Mouse (Mus musculus): ENCODE results near the gene Mxra7. TPM values are rescaled to one million over a fixed set of nuclear protein-coding genes. Genes with fewer than 3 reads are reported as not detected.
"Not testable (repeated sequence)": the region's sequence is repeated elsewhere in the genome, so short reads cannot be mapped to it uniquely, and the experiment has no call there.

Gene Mxra7
- polyA plus RNA-seq, 1 experiment from 2014 or later, result 15.3 TPM

- no peaks in the 10 kb centered on the region for H3K27me3 ChIP-seq (ENCODE audit: control insufficient read depth, insufficient read depth, low read depth, low read length)
- peaks cover 56% of the 10 kb centered on the region for H3K36me3 ChIP-seq (ENCODE audit: control insufficient read depth, insufficient read depth, low read length)
- no peak overlapping the region for H3K9ac ChIP-seq (ENCODE audit: low read length)
- peaks cover 21% of the 10 kb centered on the region for H3K4me1 ChIP-seq (replicated peaks; ENCODE audit: control insufficient read depth, insufficient read depth, low read length)
- WGBS, result 90% methylated on average over 10 of the region's 10 CpGs
- H3K4me2 ChIP-seq (ENCODE audit: low read depth, low read length), result no peak overlapping the region
- H3K4me3 ChIP-seq (ENCODE audit: low read length), result no peak overlapping the region
- ATAC-seq (ENCODE audit: low read depth), result no peak
- no peak overlapping the region for H3K27ac ChIP-seq (ENCODE audit: low read length)
- no peaks in the 10 kb centered on the region for H3K9me3 ChIP-seq (ENCODE audit: control insufficient read depth, low read length)
These were observed 9.6 kb upstream of the Mxra7 start for GRCm38 (mm10) chr11:116837441-116837840.

- Histone ChIP-seq H3K36me3 (ENCODE audit: control insufficient read depth, insufficient read depth, low read length) (peaks cover 56% of the 10 kb centered on the region), H3K27ac (ENCODE audit: low read length) (no peak overlapping the region), H3K4me2 (ENCODE audit: low read depth, low read length) (no peak overlapping the region), H3K9me3 (ENCODE audit: control insufficient read depth, low read length) (no peaks in the 10 kb centered on the region), H3K4me1 (replicated peaks; ENCODE audit: control insufficient read depth, insufficient read depth, low read length) (peaks cover 13% of the 10 kb centered on the region), H3K9ac (ENCODE audit: low read length) (no peak overlapping the region), H3K27me3 (ENCODE audit: control insufficient read depth, insufficient read depth, low read depth, low read length) (no peaks in the 10 kb centered on the region), H3K4me3 (ENCODE audit: low read length) (no peak overlapping the region)
- no peak for ATAC-seq (ENCODE audit: low read depth)
- WGBS, result 95% methylated on average over 4 of the region's 4 CpGs
These were observed 8.4 kb upstream of the Mxra7 start for GRCm38 (mm10) chr11:116836283-116836682.

- no peak overlapping the region for H3K9ac ChIP-seq (ENCODE audit: low read length)
- no peaks in the 10 kb centered on the region for H3K27me3 ChIP-seq (ENCODE audit: control insufficient read depth, insufficient read depth, low read depth, low read length)
- no peak overlapping the region for H3K27ac ChIP-seq (ENCODE audit: low read length)
- peaks cover 3% of the 10 kb centered on the region; the same call in 1 of the 2 replicates for H3K4me1 ChIP-seq (replicated peaks; ENCODE audit: control insufficient read depth, insufficient read depth, low read length)
- 92% methylated on average over 1 of the region's 1 CpGs for WGBS
- no peak overlapping the region for H3K4me3 ChIP-seq (ENCODE audit: low read length)
- H3K36me3 ChIP-seq (ENCODE audit: control insufficient read depth, insufficient read depth, low read length), result peaks cover 45% of the 10 kb centered on the region
- H3K4me2 ChIP-seq (ENCODE audit: low read depth, low read length), result no peak overlapping the region
- H3K9me3 ChIP-seq (ENCODE audit: control insufficient read depth, low read length), result no peaks in the 10 kb centered on the region
- no peak for ATAC-seq (ENCODE audit: low read depth)
These were observed 7.1 kb upstream of the Mxra7 start for GRCm38 (mm10) chr11:116834954-116835353.

GRCm38 (mm10) chr11:116832172-116832685, 4.4 kb upstream of the Mxra7 start:
- Histone ChIP-seq H3K4me3 (ENCODE audit: low read length) (no peak overlapping the region), H3K9me3 (ENCODE audit: control insufficient read depth, low read length) (no peaks in the 10 kb centered on the region), H3K4me1 (replicated peaks; ENCODE audit: control insufficient read depth, insufficient read depth, low read length) (peaks cover 6% of the 10 kb centered on the region; the same call in 1 of the 2 replicates), H3K36me3 (ENCODE audit: control insufficient read depth, insufficient read depth, low read length) (peaks cover 23% of the 10 kb centered on the region), H3K9ac (ENCODE audit: low read length) (no peak overlapping the region), H3K4me2 (ENCODE audit: low read depth, low read length) (no peak overlapping the region), H3K27me3 (ENCODE audit: control insufficient read depth, insufficient read depth, low read depth, low read length) (no peaks in the 10 kb centered on the region), H3K27ac (ENCODE audit: low read length) (no peak overlapping the region)
- WGBS, result 32% methylated on average over 4 of the region's 4 CpGs
- no peak for ATAC-seq (ENCODE audit: low read depth)

GRCm38 (mm10) chr11:116826550-116827504, 1.0 kb downstream of the Mxra7 start:
- Histone ChIP-seq H3K4me3 (ENCODE audit: low read length) (peak overlapping the region; percentile 75), H3K4me2 (ENCODE audit: low read depth, low read length) (peak overlapping the region; percentile 91), H3K27ac (ENCODE audit: low read length) (peak overlapping the region; percentile 80), H3K4me1 (replicated peaks; ENCODE audit: control insufficient read depth, insufficient read depth, low read length) (peaks cover 26% of the 10 kb centered on the region), H3K9ac (ENCODE audit: low read length) (peak overlapping the region; percentile 87), H3K9me3 (ENCODE audit: control insufficient read depth, low read length) (no peaks in the 10 kb centered on the region), H3K36me3 (ENCODE audit: control insufficient read depth, insufficient read depth, low read length) (no peaks in the 10 kb centered on the region), H3K27me3 (ENCODE audit: control insufficient read depth, insufficient read depth, low read depth, low read length) (no peaks in the 10 kb centered on the region)
- WGBS, result 34% methylated on average over 17 of the region's 17 CpGs
- no peak for ATAC-seq (ENCODE audit: low read depth)

GRCm38 (mm10) chr11:116825230-116825629, 2.6 kb downstream of the Mxra7 start:
- ATAC-seq (ENCODE audit: low read depth), result no peak
- no peak overlapping the region for H3K9ac ChIP-seq (ENCODE audit: low read length)
- H3K27me3 ChIP-seq (ENCODE audit: control insufficient read depth, insufficient read depth, low read depth, low read length), result no peaks in the 10 kb centered on the region
- H3K36me3 ChIP-seq (ENCODE audit: control insufficient read depth, insufficient read depth, low read length), result no peaks in the 10 kb centered on the region
- H3K4me1 ChIP-seq (replicated peaks; ENCODE audit: control insufficient read depth, insufficient read depth, low read length), result peaks cover 40% of the 10 kb centered on the region
- no peak overlapping the region for H3K4me2 ChIP-seq (ENCODE audit: low read depth, low read length)
- 0 out of 2 replicates have a peak overlapping the region, but pooled peaks have one; percentile 1 for H3K27ac ChIP-seq (ENCODE audit: low read length)
- H3K4me3 ChIP-seq (ENCODE audit: low read length), result no peak overlapping the region
- no peaks in the 10 kb centered on the region for H3K9me3 ChIP-seq (ENCODE audit: control insufficient read depth, low read length)
- WGBS, result 79% methylated on average over 3 of the region's 5 CpGs

- H3K4me2 ChIP-seq (ENCODE audit: low read depth, low read length); H3K9me3 ChIP-seq (ENCODE audit: control insufficient read depth, low read length); H3K9ac ChIP-seq (ENCODE audit: low read length); H3K27me3 ChIP-seq (ENCODE audit: control insufficient read depth, insufficient read depth, low read depth, low read length); H3K27ac ChIP-seq (ENCODE audit: low read length); H3K4me3 ChIP-seq (ENCODE audit: low read length); ATAC-seq (ENCODE audit: low read depth); H3K36me3 ChIP-seq (ENCODE audit: control insufficient read depth, insufficient read depth, low read length): not testable (repeated sequence)
- 94% methylated on average over 10 of the region's 10 CpGs for WGBS
- H3K4me1 ChIP-seq (replicated peaks; ENCODE audit: control insufficient read depth, insufficient read depth, low read length), result peaks cover 44% of the 10 kb centered on the region
These were observed 4.0 kb downstream of the Mxra7 start for GRCm38 (mm10) chr11:116823885-116824284.

- Histone ChIP-seq H3K4me3 (ENCODE audit: low read length) (no peak overlapping the region), H3K9ac (ENCODE audit: low read length) (no peak overlapping the region), H3K4me1 (replicated peaks; ENCODE audit: control insufficient read depth, insufficient read depth, low read length) (peaks cover 44% of the 10 kb centered on the region), H3K9me3 (ENCODE audit: control insufficient read depth, low read length) (no peaks in the 10 kb centered on the region), H3K27me3 (ENCODE audit: control insufficient read depth, insufficient read depth, low read depth, low read length) (no peaks in the 10 kb centered on the region), H3K27ac (ENCODE audit: low read length) (no peak overlapping the region), H3K4me2 (ENCODE audit: low read depth, low read length) (no peak overlapping the region), H3K36me3 (ENCODE audit: control insufficient read depth, insufficient read depth, low read length) (no peaks in the 10 kb centered on the region)
- ATAC-seq (ENCODE audit: low read depth), result no peak
- 96% methylated on average over 2 of the region's 2 CpGs for WGBS
These were observed 4.6 kb downstream of the Mxra7 start for GRCm38 (mm10) chr11:116823255-116823654.

- Histone ChIP-seq H3K27ac (ENCODE audit: low read length) (0 out of 2 replicates have a peak overlapping the region, but pooled peaks have one; percentile 30), H3K4me1 (replicated peaks; ENCODE audit: control insufficient read depth, insufficient read depth, low read length) (peaks cover 41% of the 10 kb centered on the region)
These were observed 5.2 kb downstream of the Mxra7 start for GRCm38 (mm10) chr11:116822626-116823025.

More at GRCm38 (mm10) chr11:116822626-116823025, 5.2 kb downstream of the Mxra7 start:
- Histone ChIP-seq H3K9ac (ENCODE audit: low read length) (no peak overlapping the region), H3K4me3 (ENCODE audit: low read length) (no peak overlapping the region), H3K4me2 (ENCODE audit: low read depth, low read length) (no peak overlapping the region), H3K36me3 (ENCODE audit: control insufficient read depth, insufficient read depth, low read length) (no peaks in the 10 kb centered on the region), H3K27me3 (ENCODE audit: control insufficient read depth, insufficient read depth, low read depth, low read length) (no peaks in the 10 kb centered on the region), H3K9me3 (ENCODE audit: control insufficient read depth, low read length) (no peaks in the 10 kb centered on the region)
- 81% methylated on average over 10 of the region's 10 CpGs for WGBS
- ATAC-seq (ENCODE audit: low read depth), result no peak
